Mouse (Mus musculus) granulocyte monocyte progenitor cell, adult 5-6 weeks (primary cell): Measurements from ENCODE around the gene Sephs1. TPM values are rescaled to one million over a fixed set of nuclear protein-coding genes. Genes with fewer than 3 reads are reported as not detected.

Experiments used
- ATAC-seq: replicated peaks from 2 replicates; pipeline ENCODE4 v1.8.0; 2016; ENCODE audit warnings: mild to moderate bottlenecking, moderate TSS enrichment, inconsistent platforms; ENCODE audit not compliant: poor library complexity, severe bottlenecking
- total RNA-seq, 2 experiments: library from RNA; stranded (forward) in 1 of 2; stranded (reverse) in 1 of 2; fragments of 200-712, 200-1000 nt in 1 of 2; fragments of >200 nt in 1 of 2; fragmentation: Nextera tagmentation in 1 of 2; gene quantifications; 2 replicates each; pipeline ENCODE4 v1.2.3; 2014 to 2017

Gene Sephs1
- 37.5 and 40.6 TPM in 2 replicates for total RNA-seq (2014; fragmentation: Nextera tagmentation)
- 40.8 and 51.7 TPM in 2 replicates for total RNA-seq (2017)

GRCm38 (mm10) chr2:4881350-4882248 is at the start of gene Sephs1:
Gene Sephs1, plus strand, starts transcription at chr2:4881564.
- ATAC-seq = peak; percentile 72

DNA sequence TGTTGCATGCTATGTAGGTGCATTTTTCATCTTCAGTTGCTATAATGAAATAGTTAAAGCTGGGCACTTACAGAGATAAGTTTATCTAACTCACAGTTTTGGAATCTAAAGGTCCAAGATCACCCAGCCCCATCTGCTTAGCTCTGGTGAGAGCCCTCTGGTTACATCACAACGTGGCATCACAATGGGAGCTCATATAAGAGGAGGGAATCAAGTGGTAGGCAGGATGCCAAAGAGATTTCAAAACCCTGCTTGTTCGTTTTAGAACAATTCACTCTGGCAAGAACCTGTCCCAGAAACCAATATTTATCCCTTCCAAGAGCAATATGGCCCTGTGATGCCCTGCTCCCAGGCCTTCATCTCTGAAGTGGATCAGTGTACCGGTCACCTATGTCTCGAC is 49.2 kb upstream of the Sephs1 start:
- ATAC-seq = no peak

DNA sequence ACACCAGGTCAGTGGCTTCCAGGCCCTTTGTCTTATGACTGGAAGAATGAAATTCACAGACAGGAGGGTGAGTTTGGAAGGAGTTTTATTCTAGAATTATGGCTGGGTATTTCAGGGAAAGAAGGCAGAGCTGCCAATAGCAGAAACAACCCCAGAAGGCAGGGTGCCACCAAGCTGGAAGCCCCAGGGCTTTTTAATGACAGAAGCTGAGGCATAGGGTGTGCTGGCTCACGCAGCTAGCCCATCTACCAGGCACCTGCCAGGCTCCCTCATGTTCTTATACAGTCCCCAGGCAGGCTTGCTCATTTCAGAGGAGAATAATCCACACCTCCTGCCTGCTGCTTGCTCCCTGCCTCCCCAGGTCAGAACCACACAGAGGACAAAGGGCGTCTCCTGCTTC is 31.9 kb upstream of the Sephs1 start:
- ATAC-seq = no peak

- peak; percentile 59 for ATAC-seq
Measured at GRCm38 (mm10) chr2:4857186-4857585, 24.2 kb upstream of the Sephs1 start.

DNA sequence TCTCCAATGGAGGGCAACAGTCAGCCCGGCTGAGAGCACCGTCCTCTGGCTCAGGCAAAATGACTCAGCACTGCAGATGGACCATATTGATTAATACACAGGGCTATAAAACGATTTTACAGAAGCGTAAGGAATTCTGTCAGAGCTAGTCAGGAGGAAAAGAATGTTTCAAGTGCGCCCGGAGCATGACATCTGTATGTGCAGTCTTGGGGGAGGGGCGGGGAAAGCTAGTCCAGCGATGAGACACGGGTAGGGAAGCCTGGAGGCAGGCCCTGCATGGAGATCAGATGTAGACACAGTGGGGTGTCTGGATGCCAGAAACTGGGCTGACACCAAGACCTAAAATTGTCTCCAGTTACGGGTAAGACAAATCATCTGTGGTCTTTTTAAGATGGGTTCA is 23.2 kb upstream of the Sephs1 start:
- ATAC-seq = no peak

DNA sequence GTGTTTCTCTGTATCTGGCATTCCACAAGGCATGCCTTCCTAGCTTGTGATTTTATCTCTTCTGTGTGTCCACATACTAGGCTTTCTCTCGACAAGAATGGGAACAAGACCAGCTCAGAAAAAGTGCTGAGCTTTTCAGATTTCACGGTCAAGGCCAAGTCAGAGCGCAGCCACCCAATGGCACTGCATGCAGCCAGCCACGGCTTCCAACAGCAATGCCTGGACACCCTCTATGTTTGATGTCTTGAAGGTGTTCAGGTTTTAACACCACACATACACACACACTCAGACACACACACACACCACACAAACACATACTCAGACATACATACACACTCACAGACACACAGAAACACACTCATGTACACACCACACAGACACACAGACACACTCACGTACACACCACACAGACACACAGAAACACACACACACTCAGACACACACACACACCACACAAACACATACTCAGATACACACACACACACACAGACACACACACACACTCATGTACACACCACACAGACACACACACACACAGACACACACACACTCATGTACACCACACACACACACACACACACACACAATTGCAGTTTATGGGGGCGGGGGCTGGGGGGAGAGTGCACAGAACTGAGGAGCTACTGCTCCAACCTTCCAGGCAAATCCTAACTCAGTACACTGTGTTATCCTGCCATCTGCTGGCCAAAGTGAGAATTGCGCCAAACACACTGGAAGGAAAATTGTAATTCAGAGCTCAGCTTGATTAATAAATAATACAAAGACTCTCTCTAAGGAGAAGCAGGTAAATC is 17.2 kb upstream of the Sephs1 start:
- ATAC-seq = peak; percentile 93

DNA sequence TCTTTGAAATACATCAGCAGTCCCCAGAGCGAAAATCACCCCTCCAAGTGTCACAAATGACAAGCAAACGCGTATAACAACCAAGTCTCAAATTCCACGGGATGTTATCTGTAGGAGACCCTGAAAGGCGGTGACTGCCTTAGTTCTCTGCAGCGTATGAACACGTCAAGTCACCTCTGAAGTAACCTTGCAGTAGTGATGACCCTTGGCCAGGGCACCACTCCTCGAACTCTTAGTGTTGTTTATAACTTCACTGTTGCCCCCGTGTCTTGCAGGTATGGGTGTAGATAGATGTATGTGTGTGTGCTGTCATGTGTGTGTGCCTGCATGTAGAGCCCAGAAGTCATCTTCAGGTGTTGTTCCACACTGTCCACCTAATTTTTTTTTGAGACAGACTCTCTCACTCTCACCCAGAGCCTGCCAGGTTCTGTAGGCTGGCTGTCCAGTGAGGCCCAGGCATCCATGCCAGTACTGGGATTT is 16.5 kb upstream of the Sephs1 start:
- ATAC-seq = no peak

DNA sequence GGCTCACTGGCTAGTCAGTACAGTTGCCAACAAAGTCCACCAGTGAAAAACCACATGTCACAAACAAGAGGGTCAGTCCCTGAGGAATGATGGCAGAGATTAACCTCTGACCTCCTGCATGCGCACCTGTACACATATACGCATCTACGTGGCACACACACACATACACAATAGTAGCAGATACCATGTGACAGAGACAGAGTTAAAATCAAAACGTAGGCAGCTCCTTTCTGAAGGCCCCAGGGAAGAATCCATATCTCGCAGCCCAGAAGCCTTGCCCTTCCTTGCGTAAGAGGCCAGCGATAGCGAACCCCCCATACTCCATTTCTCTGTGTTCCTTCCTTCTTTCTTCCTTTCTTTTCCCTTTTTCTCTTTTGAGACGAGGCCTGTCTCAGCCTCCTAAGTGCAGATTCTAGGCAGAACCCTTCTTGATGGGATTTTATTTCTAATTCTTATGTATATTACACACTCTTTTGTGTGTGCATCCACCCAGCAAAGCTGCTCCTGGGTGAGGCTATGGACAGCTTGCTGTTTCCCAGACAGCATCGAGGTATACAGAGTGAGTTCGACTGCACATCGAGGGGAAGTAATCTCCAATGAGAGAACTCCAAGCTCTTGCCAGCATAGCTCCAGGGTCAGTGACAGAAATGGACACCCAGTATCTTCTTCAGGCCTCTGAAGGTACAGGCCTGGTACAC is 13.2 kb upstream of the Sephs1 start:
- no peak for ATAC-seq

DNA sequence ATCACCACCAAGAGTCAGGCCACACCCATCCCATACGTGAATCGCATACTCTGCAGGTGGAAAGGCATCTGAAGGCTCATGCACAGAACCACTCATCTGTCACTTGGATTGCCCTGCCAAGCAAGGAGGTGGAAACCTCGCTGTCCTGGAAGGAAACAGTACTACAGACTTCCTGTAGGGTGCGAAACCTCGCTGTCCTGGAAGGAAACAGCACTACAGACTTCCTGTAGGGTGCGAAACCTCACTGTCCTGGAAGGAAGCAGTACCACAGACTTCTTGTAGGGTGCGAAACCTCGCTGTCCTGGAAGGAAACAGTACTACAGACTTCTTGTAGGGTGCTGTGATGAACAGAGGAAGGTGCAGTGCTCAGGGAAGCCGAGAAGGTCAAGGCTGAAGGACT is 8.6 kb upstream of the Sephs1 start:
- peak; percentile 54 for ATAC-seq

DNA sequence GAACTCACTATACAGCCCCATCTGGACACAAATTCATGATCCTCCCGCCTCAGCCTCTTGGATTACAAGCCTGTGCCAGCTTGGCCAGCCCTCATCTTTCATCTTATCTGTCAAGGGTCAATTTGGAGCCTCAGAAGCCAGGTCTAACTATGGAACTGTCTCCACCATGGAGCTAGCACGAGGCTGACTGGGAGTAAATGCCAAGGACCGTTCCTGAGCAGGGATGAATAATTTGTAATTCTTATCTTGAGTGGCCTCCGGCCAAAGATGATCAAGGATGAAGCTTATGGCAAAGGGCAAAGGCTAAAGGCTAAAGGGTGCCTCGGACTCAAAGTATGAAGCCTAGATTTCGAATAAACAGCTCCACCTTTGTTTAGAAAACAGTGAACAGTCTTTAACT is 8.0 kb upstream of the Sephs1 start:
- no peak for ATAC-seq

DNA sequence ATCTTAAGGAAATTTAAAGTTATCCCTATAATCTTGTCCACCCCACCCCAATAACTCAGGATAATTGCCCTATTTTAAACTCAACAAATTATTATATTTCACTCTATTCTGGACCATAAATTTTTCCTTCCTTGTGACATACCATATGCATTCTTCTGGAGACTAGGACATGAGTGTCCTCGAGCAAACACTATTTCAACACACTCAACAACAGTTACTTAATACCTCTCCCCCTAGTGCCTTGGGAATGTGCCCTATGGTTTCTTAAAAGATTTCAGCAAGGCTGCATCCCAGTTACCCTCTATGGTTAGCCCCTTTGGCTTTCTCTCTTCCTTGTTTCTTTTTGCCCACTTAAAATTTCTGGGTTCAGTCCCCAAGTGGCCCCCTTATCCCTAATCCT is 6.3 kb upstream of the Sephs1 start:
- ATAC-seq = no peak

GRCm38 (mm10) chr2:4876131-4876530 is 5.2 kb upstream of the Sephs1 start:
- ATAC-seq = no peak

- ATAC-seq = peak; percentile 37
Measured at GRCm38 (mm10) chr2:4880737-4881349, 521 bp upstream of the Sephs1 start.

GRCm38 (mm10) chr2:4882249-4882791 is 956 bp downstream of the Sephs1 start:
- peak; percentile 43 for ATAC-seq

DNA sequence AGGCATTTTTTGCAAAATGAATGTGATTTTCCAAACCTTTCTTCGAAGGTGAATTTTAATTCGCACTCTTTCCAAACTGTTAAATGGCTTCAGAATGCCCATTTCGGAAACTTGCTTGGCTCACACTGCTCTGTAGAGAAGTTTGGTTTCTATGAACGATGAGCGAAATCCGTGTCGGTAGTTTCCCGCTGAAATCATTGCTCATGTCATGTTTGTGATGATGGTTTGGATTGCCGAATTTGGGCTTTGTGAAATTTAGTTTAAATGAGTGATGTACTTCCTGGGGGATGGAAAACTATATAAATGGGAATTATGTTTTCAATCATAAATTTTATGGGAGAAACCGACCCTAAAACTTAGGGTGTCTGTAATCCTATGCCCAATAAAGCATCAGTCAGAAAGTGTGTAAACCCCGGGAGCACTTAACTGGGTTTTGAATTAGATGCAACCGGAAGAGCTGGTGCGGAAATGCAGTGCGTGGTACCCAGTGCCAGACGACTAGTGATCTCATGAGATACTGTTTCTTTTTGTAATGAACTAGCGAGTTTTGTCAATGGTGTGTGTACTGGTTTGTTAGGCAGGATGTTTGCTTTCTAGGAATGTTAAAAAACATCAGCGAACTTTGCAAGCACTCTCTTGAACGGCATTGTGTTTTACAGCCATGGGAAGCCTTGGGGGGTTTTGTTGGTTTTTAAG is 1.8 kb downstream of the Sephs1 start:
- ATAC-seq = no peak

- ATAC-seq = no peak
Measured at GRCm38 (mm10) chr2:4886896-4887295, 5.5 kb downstream of the Sephs1 start.

DNA sequence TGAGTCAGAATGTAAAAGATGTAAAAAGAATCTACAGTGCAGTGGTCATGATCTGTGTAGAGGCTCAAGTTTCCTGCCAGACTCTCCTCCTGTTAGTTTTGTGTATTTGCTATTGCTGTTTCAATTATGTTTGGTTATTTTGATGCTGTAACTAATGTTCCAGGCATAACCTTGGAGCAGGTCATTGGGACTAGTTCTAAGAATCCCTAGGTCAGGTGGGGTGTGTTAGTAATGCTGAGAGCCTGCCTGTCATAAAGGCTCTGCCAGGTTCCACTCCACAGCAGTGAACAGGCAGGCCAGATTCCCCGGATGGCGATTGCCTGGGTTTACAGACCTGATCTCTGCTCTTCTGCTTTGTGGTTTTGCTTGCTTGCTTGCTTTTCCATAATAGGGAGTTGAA is 14.2 kb downstream of the Sephs1 start:
- ATAC-seq = no peak

DNA sequence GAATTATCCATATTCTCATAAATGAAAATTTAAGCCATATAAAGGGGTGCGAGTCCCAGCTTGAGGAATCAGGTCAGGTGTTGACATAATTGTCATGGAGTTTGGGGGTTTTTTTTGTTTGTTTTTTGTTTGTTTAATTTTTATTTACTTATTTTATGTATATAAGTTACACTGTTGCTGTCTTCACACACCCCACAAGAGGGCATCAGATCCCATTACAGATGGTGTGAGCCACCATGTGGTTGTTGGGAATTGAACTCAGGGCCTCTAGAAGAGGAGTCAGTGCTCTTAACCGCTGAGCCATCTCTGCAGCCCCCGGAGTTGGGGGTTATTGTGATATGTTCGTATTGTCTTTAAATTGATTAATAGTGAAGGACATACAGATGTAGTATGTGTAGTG is 15.6 kb downstream of the Sephs1 start:
- ATAC-seq = no peak

DNA sequence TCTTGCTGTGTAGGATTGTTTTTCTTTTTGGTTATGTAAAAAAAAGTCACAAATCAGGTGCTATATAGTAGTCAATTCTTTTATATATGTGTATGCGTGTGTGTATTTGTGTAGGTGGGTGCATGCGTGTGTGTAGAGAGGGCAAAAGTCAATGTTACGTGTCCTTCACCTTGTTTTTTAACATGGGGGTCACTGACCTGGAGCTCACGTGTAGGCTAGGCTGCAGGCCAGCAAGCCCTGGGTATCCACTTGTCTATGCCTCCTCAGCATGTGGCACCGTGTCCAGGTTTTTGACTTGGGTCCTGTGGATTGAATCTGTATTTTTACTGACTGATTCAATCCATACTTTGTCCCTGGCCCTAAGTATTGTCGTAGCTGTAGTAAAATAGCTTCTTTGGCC is 19.3 kb downstream of the Sephs1 start:
- ATAC-seq = no peak
